Mouse (Mus musculus) liver, adult (tissue): ENCODE measurements at regions not wholly inside any gene's neighbourhood (a gene's known extent, or its start where the extent isn't known, plus 50 kb on each side); places are given as distances from the start of the nearest gene placed in this dataset.

Source experiments
- GATA4 ChIP-seq: IDR thresholded peaks from 2 replicates; pipeline ENCODE4 v1.6.1; 2014; ENCODE audit warnings: mild to moderate bottlenecking, low read length; ENCODE audit not compliant: insufficient replicate concordance

GRCm38 (mm10) chr12:25467789-25468188 lies 370.8 kb upstream of the Id2 start:
- TF ChIP-seq GATA4, result no peak

- no peak for TF ChIP-seq GATA4
Observed at GRCm38 (mm10) chr12:25455281-25455989, 358.5 kb upstream of the Id2 start.

- TF ChIP-seq GATA4, result no peak
Observed at GRCm38 (mm10) chr12:25453356-25453755, 356.4 kb upstream of the Id2 start.

- no peak for TF ChIP-seq GATA4
Observed at GRCm38 (mm10) chr12:25451156-25451555, 354.2 kb upstream of the Id2 start.

GRCm38 (mm10) chr12:25444355-25444754 lies 347.4 kb upstream of the Id2 start:
- TF ChIP-seq GATA4, result no peak

- no peak for TF ChIP-seq GATA4
Observed at GRCm38 (mm10) chr12:25439029-25439551, 342.1 kb upstream of the Id2 start.

GRCm38 (mm10) chr12:25438217-25439028 lies 341.5 kb upstream of the Id2 start:
- TF ChIP-seq GATA4, result no peak

GRCm38 (mm10) chr12:25437556-25437955 lies 340.6 kb upstream of the Id2 start:
- TF ChIP-seq GATA4, result no peak

GRCm38 (mm10) chr12:25436220-25436911 lies 339.4 kb upstream of the Id2 start:
- no peak for TF ChIP-seq GATA4

GRCm38 (mm10) chr12:25432796-25433195 lies 335.9 kb upstream of the Id2 start:
- TF ChIP-seq GATA4, result no peak

- TF ChIP-seq GATA4, result no peak
Observed at GRCm38 (mm10) chr12:25430911-25431310, 334.0 kb upstream of the Id2 start.

GRCm38 (mm10) chr12:25427911-25428642 lies 331.1 kb upstream of the Id2 start:
- no peak for TF ChIP-seq GATA4

GRCm38 (mm10) chr12:25417336-25417735 lies 320.4 kb upstream of the Id2 start:
- no peak for TF ChIP-seq GATA4

- TF ChIP-seq GATA4, result no peak
Observed at GRCm38 (mm10) chr12:25416571-25416970, 319.6 kb upstream of the Id2 start.

GRCm38 (mm10) chr12:25415641-25416040 lies 318.7 kb upstream of the Id2 start:
- no peak for TF ChIP-seq GATA4
